Mouse (Mus musculus) heart, adult 2 months (tissue): ENCODE results near the gene Twist2. TPM values are rescaled to one million over a fixed set of nuclear protein-coding genes. Genes with fewer than 3 reads are reported as not detected.

Experiments
- DNase-seq, 2 experiments: peaks; one replicate each; pipeline ENCODE4 v3.0.0; 2021
- H3K27ac ChIP-seq: fragments of 200-600 bp; 2 replicates; pipeline ENCODE4 v1.8.1; 2022
- H3K27me3 ChIP-seq: fragments of 200-500 bp; 2 replicates; pipeline ENCODE4 v1.6.1; 2012; ENCODE audit warnings: mild to moderate bottlenecking, low read length, inconsistent platforms, mixed read lengths; ENCODE audit not compliant: control insufficient read depth, insufficient read depth
- H3K36me3 ChIP-seq: fragments of 200-500 bp; 2 replicates; pipeline ENCODE4 v1.6.1; 2012; ENCODE audit warnings: low read length, inconsistent platforms; ENCODE audit not compliant: control insufficient read depth, insufficient read depth
- H3K4me1 ChIP-seq: fragments of 200-500 bp; 2 replicates; pipeline ENCODE4 v1.6.1; 2011; ENCODE audit warnings: low read length; ENCODE audit not compliant: control insufficient read depth, insufficient read depth
- H3K4me3 ChIP-seq: fragments of 200-600 bp; 2 replicates; pipeline ENCODE4 v1.8.1; 2022
- H3K79me2 ChIP-seq: fragments of 200-500 bp; replicated peaks from 2 replicates; pipeline ENCODE4 v1.6.1; 2012; ENCODE audit warnings: mild to moderate bottlenecking, inconsistent platforms, low read length, moderate library complexity, mixed read lengths; ENCODE audit not compliant: control insufficient read depth, insufficient read depth
- H3K9ac ChIP-seq: fragments of 200-500 bp; 2 replicates; pipeline ENCODE4 v1.6.1; 2012; ENCODE audit warnings: low read depth, mild to moderate bottlenecking, control low read depth, inconsistent platforms, low read length, mixed read lengths
- CTCF ChIP-seq: fragments of 200-600 bp; IDR thresholded peaks from 2 replicates; pipeline ENCODE4 v1.8.1; 2022; ENCODE audit warnings: antibody characterized with exemption, mild to moderate bottlenecking, moderate library complexity
- EP300 ChIP-seq: fragments of 200-500 bp; IDR thresholded peaks from 2 replicates; pipeline ENCODE4 v1.6.1; 2011; ENCODE audit warnings: low read depth, low read length, control low read depth; ENCODE audit not compliant: insufficient read depth
- POLR2A ChIP-seq: fragments of 200-500 bp; IDR thresholded peaks from 2 replicates; pipeline ENCODE4 v1.6.1; 2011; ENCODE audit warnings: mild to moderate bottlenecking, low read depth, low read length, control low read depth; ENCODE audit not compliant: insufficient read depth
- WGBS: fragments of 180-500 bp; shearing (Covaris S2); methylation state at CpG from one replicate; pipeline ENCODE4 v1.1.7; 2018; 5-methylcytosine and 5-hydroxymethylcytosine counted together
- intact Hi-C: fragments of 180-260 bp; cut with DNase I; formaldehyde crosslinking; loops from one replicate; pipeline ENCODE4 v1.15.1; 2025
- polyA plus RNA-seq: library from polyadenylated mRNA; depleted of rRNA; stranded (reverse); fragments of >200 nt; gene quantifications from 2 replicates; pipeline ENCODE4 v1.2.3, GENCODE M21; 2012
- total RNA-seq, 2 experiments: library from RNA; stranded (reverse); gene quantifications; 2 replicates each; pipeline ENCODE4 v1.2.3; 2021

Twist2 gene
- total and polyA plus RNA-seq, 3 experiments, result 1.1 to 4.7 (median 2.4) TPM

DNA sequence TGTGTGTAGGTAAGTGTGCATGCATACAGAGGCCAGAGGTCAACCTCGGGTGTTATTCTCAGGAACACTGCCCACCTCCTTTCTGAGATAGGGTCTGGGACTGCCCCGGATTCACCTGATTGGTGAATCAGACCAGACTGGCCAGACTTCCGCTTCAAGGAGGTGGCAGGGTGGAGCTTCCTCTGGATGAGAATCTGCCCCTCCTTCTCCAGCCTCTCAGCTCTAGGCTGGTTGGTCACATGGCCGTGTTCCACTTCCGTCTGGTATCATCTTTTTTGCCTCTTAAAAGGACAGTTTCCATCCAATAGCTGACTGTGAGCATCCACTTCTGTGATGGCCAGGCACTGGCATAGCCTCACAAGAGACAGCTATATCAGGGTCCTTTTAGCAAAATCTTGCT lies 24.3 kb upstream of the Twist2 start:
- WGBS, result 55% methylated on average over 5 of the region's 5 CpGs
- no peak for TF ChIP-seq CTCF
- no peak overlapping the region for H3K9ac ChIP-seq
- H3K27ac ChIP-seq, result no peak overlapping the region
- H3K4me1 ChIP-seq, result peaks cover 4% of the 10 kb centered on the region
- DNase-seq, result no peak
- H3K4me3 ChIP-seq, result no peak overlapping the region
- H3K79me2 ChIP-seq, result no peaks in the 10 kb centered on the region
- H3K27me3 ChIP-seq, result no peaks in the 10 kb centered on the region
- H3K36me3 ChIP-seq, result no peaks in the 10 kb centered on the region
- intact Hi-C loops, result no loop called here

DNA sequence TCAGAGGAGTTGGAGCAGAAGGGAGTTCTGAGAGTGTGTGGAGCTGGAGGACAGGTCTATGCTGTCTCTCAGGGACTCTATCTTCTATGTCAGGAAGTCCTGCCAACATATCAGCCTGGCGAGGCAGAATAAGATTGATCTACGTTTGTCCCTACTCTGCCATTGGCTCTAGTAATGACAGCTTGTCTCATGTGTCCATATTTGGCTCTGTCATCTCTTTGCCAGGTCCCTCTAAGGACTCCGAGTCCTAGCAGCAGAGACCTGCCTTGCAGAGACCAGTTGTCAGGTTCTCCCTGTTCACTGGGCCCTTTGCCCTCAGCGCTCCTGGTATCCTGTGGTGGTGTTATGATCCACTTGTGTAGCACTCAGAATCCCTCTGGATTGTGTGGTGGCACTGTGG lies 21.4 kb upstream of the Twist2 start:
- Histone ChIP-seq H3K36me3 (no peaks in the 10 kb centered on the region), H3K27me3 (no peaks in the 10 kb centered on the region), H3K4me3 (no peak overlapping the region), H3K79me2 (no peaks in the 10 kb centered on the region), H3K4me1 (peaks cover 4% of the 10 kb centered on the region), H3K9ac (no peak overlapping the region), H3K27ac (no peak overlapping the region)
- intact Hi-C loops, result no loop called here
- TF ChIP-seq EP300, result no peak
- TF ChIP-seq CTCF, result no peak
- no peak for TF ChIP-seq POLR2A
- DNase-seq, result peak in 1 of 2 experiments; percentile 22
- WGBS, result 49% methylated on average over 4 of the region's 4 CpGs

DNA sequence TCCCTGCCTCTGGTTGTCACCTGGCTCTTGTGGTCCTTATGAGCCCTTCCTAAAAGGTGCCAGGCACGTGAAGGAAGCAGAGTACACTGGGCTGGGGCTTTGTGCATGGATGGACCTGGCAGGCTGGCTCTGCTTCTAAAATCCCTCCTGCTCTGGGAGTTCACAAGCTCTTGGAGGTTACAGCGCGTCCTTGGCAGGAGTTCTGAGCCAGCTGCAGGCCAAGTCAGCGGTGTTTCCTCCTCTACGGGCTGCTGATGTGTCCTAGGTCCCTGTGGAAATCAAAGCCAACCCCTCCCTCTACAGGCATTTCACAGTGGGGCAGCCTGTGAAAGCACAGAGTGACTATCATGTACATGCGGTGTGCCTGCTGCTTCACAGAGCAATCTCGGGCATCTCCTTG lies 20.1 kb upstream of the Twist2 start:
- DNase-seq, result peak; percentile 65 to 76
- intact Hi-C loops, result no loop called here
- no peak overlapping the region for H3K4me3 ChIP-seq
- H3K36me3 ChIP-seq, result no peaks in the 10 kb centered on the region
- no peaks in the 10 kb centered on the region for H3K27me3 ChIP-seq
- H3K9ac ChIP-seq, result no peak overlapping the region
- no peak overlapping the region for H3K27ac ChIP-seq
- WGBS, result 44% methylated on average over 7 of the region's 7 CpGs
- TF ChIP-seq POLR2A (no peak), CTCF (0 out of 2 replicates have a peak, but pooled peaks have one; percentile 18)
- peaks cover 4% of the 10 kb centered on the region for H3K4me1 ChIP-seq
- H3K79me2 ChIP-seq, result no peaks in the 10 kb centered on the region

DNA sequence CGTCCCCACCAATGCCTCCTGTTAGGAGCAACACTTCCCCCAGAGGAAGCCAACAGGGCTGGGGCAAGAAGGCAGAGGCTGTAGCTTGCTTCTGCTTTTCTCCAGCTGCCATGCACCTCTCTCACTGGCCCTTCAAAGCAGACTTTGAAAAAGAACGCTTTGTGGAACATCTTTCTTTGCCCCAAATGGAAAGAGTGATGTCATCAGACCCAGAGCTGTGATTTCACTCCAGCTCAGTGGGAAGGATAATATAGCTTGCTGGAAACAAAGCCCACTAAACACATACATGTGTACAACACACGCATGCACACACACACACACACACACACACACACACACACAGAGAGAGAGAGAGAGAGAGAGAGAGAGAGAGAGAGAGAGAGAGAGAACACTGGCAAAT lies 17.1 kb upstream of the Twist2 start:
- no peak for TF ChIP-seq EP300
- no peak for TF ChIP-seq CTCF
- no peak for TF ChIP-seq POLR2A
- Histone ChIP-seq H3K4me3 (no peak overlapping the region), H3K27ac (no peak overlapping the region), H3K79me2 (no peaks in the 10 kb centered on the region), H3K4me1 (peaks cover 4% of the 10 kb centered on the region), H3K9ac (no peak overlapping the region), H3K27me3 (no peaks in the 10 kb centered on the region), H3K36me3 (no peaks in the 10 kb centered on the region)
- 58% methylated on average over 3 of the region's 3 CpGs for WGBS
- DNase-seq, result no peak
- intact Hi-C loops, result no loop called here

DNA sequence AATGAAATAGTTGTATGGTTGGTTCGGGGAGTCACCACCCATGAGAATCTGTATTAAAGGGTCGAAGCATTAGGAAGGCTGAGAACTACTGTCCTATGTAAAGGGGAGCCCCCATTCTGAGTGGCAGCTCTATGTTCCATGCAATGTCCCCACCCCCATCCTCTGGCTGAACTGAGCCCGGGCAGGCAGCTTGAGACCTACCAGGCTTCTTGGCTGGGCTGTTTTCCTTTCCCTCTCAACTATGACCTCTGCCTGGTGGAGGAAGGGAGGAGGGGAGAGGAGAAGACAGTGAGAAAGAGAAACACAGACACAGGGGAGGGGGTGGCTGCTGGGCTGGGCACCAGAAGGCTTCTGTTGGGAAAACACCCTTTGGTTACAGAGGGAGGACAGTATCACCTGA lies 1.9 kb upstream of the Twist2 start:
- TF ChIP-seq POLR2A (no peak), CTCF (no peak), EP300 (no peak)
- Histone ChIP-seq H3K27ac (no peak overlapping the region), H3K79me2 (no peaks in the 10 kb centered on the region), H3K4me3 (no peak overlapping the region), H3K36me3 (no peaks in the 10 kb centered on the region), H3K4me1 (no peaks in the 10 kb centered on the region), H3K27me3 (peaks cover 6% of the 10 kb centered on the region), H3K9ac (no peak overlapping the region)
- 60% methylated on average over 3 of the region's 3 CpGs for WGBS
- intact Hi-C loops, result no loop called here
- no peak for DNase-seq

DNA sequence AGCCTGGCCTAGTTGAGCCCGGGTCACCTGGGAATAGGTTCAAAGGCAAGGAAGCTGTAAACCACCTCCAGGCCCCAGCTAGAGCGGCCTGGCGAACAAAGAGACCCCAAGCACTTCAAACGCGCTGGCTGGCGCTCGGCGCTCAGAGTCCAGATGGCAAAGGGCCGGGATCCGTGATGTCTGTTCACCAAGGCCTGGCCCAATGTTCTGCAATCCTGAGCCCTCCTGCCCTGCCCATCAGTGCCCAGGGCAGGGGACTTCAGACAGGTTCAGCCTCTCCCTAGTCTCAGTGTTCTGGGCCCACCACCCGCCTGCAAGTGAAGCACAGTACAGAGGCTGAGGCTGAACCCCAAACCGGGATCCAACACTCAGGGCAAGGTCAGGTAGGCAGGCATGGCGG lies 913 bp upstream of the Twist2 start:
- no peaks in the 10 kb centered on the region for H3K36me3 ChIP-seq
- no peak overlapping the region for H3K9ac ChIP-seq
- no peaks in the 10 kb centered on the region for H3K4me1 ChIP-seq
- H3K4me3 ChIP-seq, result no peak overlapping the region
- WGBS, result 56% methylated on average over 13 of the region's 13 CpGs
- H3K79me2 ChIP-seq, result no peaks in the 10 kb centered on the region
- TF ChIP-seq POLR2A, result no peak
- TF ChIP-seq CTCF, result no peak
- intact Hi-C loops, result no loop called here
- DNase-seq, result no peak
- H3K27me3 ChIP-seq, result peaks cover 6% of the 10 kb centered on the region
- no peak overlapping the region for H3K27ac ChIP-seq
